Mouse (Mus musculus) CD4-positive, CD25-positive, alpha-beta regulatory T cell, adult 2 months (primary cell): ENCODE data around the gene Stambpl1.

Experiments
- DNase-seq: peaks from one replicate; pipeline ENCODE4 v3.0.0-alpha.2; 2012; ENCODE audit warnings: low read depth, low spot score

Stambpl1 gene

GRCm38 (mm10) chr19:34237746-34238145 is 45.7 kb downstream of the Stambpl1 start:
- DNase-seq: no peak

GRCm38 (mm10) chr19:34240273-34241039 is 48.4 kb downstream of the Stambpl1 start:
- DNase-seq: no peak

DNA sequence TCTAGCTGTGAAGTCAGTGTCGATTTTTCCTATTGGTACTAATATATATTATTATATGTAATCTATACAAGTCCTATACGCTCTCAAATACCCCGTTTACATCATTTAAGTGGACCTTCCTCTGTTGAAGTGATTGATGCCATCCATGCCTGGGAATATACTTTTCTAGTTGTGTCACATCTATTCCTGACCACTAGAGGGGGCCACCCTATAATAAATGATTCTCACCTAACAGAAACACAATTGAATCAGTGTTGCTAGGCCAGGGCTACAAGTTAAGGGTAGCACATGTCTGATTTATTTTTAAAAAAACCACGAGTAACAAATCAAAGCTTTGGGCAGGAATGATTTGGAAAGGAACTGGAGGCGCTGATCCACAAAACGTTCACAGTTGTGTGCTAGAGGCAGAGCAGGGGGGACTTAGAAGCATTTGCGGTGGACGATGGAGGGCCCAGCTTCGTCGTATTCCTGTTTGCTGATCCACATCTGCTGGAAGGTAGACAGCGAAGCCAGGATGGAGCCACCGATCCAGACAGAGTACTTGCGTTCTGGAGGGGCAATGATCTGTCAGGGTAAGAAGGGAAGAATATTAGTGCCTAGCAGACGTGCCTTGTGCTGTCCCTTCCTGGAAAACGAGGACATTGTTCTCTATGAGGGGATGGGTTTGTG is 49.4 kb downstream of the Stambpl1 start:
- DNase-seq: peak; percentile 70

GRCm38 (mm10) chr19:34242925-34243324 is 50.9 kb downstream of the Stambpl1 start:
- DNase-seq: no peak

- peak; percentile 90 for DNase-seq
These were observed 52.0 kb downstream of the Stambpl1 start for GRCm38 (mm10) chr19:34244056-34244455.

GRCm38 (mm10) chr19:34248558-34248957 is 56.5 kb downstream of the Stambpl1 start:
- peak; percentile 58 for DNase-seq

DNA sequence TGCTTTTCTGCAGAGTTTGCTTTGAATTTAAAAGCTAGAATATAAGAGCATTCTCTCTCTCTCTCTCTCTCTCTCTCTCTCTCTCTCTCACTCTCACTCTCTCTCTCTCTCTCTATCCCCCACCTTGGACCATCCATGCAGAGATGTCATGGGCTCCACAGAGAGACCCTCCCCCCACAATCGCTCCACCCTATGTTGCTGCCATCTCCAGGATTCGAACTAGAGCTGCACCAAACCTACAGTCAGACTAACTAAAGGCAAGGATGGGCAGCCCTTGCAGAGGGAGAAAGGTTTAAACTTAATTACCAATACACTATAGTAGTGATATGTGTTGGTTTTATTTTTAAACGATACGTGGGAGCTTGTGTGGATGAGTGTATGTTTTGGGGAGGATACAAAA is 58.6 kb downstream of the Stambpl1 start:
- DNase-seq: no peak

DNA sequence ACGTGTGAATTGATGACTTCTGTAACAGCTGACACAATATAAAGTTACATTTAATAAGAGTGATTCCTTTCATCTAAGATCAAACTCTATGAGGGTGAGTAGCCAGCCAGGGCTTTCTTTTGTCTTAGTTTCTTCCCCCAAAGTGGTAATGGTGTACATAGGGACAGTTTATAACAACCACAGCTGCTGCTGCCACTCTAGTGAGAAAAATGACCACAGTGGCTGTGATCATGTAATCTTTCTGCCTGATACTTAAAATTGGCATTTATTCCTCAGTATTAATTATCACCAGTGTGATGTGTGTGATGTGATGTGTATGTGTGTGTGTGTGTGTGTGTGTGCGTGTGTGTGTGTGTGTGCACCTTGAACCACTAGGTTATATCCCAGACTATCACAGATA is 59.9 kb downstream of the Stambpl1 start:
- no peak for DNase-seq

- DNase-seq: no peak
These were observed 60.4 kb downstream of the Stambpl1 start for GRCm38 (mm10) chr19:34252450-34252849.

DNA sequence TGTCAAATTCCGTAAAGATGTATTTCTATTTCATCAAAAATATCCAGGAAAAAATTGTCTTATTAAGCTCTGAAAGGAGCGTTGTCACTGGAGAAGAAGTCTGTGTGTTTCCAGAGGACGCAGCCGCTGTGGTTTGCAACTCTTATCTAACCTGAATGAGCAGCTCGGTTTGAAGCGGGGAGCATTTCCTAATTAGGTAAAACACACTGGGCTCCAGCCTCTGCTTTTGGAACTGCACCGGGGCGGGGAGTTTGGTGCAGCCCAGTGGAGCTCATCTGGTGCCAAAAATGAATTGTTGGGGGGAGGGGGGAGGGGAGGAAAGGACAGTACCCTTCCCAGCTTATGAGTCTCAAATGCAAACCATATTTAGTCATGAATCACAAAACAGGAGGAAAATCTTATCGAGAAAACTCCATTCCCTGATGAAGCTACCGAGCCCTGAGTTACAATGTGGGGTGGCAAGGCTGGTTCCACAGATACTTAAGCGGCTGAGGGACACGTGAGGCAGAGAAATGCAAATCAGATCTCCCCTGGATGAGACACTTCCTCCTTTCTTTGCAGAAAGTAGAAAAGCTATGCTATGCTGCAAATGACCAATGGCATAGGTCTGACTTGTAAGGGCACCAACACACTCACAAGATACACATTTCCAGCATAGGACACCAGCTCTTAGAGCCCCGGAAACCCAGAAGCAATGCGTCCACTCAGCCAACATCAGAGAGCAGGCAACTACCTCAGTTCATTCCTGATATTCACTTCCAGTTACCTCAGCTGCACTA is 62.3 kb downstream of the Stambpl1 start:
- peak; percentile 48 for DNase-seq

DNA sequence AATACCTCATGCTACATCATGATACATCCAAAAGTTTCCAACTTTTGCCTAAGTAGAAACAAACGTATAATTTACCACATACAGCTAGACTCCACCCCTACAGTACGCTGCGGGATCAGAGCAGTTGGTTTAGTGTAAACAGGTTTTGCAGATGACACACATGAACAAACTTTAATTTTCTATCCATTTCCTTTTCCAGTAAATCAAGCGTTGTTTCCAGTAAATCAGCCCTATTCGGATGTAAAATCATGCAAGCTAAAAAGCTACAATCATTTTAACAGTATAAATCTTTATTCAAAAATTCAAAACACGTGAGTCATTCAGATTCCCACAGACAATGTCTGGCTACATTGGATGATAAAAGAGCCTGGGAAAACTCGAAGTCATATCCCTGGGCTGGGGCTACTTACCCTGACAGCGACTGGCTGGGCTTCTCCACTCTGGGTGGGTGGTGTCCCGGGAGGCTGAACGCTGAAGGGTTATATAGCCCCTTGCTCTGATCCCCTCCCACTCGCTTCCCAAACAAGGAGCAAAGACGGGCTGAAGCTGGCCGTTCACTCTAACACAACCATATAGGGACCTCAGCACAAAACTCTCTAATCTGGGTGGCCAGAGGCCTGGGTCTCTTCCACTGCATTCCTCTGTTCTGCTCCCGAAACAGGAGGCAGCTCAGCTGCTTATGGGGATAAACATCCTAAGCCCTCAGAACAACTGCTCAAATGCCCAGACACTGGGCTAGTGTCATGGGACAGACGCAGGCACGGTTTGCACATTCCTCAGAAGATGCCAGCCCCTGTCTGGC is 63.1 kb downstream of the Stambpl1 start, which contains the start of gene Acta2:
Acta2 (minus strand) TSS at position 711 of the 802 bp plus-strand sequence.
- no peak for DNase-seq

GRCm38 (mm10) chr19:34256149-34256548 is 64.1 kb downstream of the Stambpl1 start:
- DNase-seq: no peak

DNA sequence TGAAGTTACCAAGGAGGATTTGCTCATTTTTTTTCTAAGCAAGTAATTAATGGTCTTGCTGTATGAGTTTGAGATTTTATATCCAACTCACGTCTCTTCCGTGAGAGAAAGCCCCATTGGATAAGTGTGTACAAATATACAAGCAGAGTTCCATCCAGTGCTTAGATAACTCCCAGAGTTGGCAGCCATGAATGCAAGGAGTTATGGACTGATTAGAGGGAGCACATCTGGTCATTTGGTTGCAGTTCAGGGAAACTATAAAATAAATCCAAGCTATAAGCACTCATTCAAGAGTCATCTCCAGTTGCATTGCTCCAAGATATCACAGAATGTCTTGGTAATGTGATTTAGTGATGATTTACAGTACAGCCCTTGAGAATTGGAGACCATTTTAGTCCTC is 64.9 kb downstream of the Stambpl1 start:
- DNase-seq: no peak

DNA sequence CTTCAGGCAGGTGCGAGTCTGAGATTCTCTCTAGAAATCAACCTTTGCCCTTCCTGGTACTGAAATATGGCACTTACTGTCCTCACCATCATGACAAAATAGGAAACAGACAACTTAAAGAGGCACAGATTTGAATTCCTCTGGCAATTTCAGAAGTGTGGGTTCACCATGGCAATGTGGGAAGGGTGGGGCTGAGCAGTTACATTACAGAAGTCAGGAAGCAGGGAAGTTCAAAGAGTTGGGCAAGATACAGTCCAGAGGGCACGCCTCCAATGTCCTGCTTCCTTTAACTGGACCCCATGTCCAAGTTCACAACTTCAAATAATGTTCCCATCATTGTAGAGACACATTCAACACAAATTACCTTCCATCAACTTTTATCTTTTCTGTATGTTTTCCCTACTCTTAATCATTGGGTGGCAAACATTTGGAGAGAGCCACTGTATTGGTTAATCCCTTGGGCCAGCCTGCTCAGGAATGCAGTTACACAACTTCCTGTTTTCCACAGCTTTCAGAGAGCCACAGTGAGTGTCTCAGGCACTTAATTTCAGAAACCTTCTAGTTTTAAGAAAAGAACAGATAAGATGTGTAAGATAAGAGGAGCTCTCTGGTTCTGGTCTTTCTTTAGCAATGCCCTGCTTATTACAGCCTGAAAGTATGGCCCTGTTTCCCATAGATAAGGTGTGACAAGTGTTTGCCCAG is 70.4 kb downstream of the Stambpl1 start:
- DNase-seq: no peak

- DNase-seq: no peak
These were observed 73.7 kb downstream of the Stambpl1 start for GRCm38 (mm10) chr19:34265604-34266193.

GRCm38 (mm10) chr19:34268991-34269390 is 77.0 kb downstream of the Stambpl1 start:
- DNase-seq: no peak

- DNase-seq: peak; percentile 62
These were observed 78.2 kb downstream of the Stambpl1 start for GRCm38 (mm10) chr19:34270106-34270726.

DNA sequence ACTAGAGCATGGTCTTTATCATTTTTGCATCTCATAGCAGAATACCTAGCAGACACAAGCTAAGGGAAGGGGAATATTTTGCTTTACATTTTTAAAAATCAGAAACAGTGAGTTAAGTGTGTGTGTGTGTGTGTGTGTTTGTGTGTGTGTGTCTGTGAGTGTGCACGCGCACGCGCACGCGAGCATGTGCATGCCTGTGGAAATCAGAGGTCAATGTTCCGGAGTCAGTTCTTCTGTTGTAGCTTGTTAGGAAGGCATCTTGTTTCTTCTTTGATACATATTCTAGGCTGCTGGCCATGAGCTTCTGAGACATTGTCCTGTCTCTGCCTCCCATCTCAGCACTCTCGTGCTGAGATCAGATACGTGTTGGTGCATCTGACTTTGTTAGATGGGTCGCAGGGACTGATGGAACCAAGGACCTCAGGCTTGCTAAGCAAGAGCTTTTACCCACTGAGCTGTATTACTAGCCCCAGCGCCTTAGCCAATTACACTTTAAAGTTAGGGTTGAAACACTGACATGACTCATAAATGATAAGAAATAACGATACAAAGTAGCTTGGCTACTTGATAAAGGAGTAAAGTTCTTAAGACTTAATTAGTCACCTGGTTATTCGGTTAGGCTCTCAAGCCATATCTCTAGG is 78.9 kb downstream of the Stambpl1 start:
- DNase-seq: no peak

GRCm38 (mm10) chr19:34273073-34273472 is 81.0 kb downstream of the Stambpl1 start:
- no peak for DNase-seq
